Mouse (Mus musculus): ENCODE measurements around the gene Lefty1.
"Not testable (repeated sequence)": the region's sequence is repeated elsewhere in the genome, so short reads cannot be mapped to it uniquely, and the experiment has no call there.

Lefty1 gene

GRCm38 (mm10) chr1:180934467-180935419 is at the start of gene Lefty1:
Gene Lefty1, plus strand, starts transcription at chr1:180935022.
- no peak for DNase-seq (ENCODE audit: low spot score)

GRCm38 (mm10) chr1:180888556-180889042 is 46.2 kb upstream of the Lefty1 start:
- DNase-seq (ENCODE audit: low spot score) = no peak

- DNase-seq (ENCODE audit: low spot score) = no peak
These were observed 45.6 kb upstream of the Lefty1 start for GRCm38 (mm10) chr1:180889172-180889571.

- DNase-seq (ENCODE audit: low spot score) = no peak
These were observed 45.0 kb upstream of the Lefty1 start for GRCm38 (mm10) chr1:180889841-180890240.

- DNase-seq (ENCODE audit: low spot score) = no peak
These were observed 42.0 kb upstream of the Lefty1 start, which contains the start of gene Lefty2 for GRCm38 (mm10) chr1:180892808-180893207. Gene Lefty2, plus strand, starts transcription at chr1:180893108.

GRCm38 (mm10) chr1:180894088-180894987 is 40.5 kb upstream of the Lefty1 start:
- DNase-seq (ENCODE audit: low spot score) = not testable (repeated sequence)

GRCm38 (mm10) chr1:180901107-180901506 is 33.7 kb upstream of the Lefty1 start:
- DNase-seq (ENCODE audit: low spot score) = peak; percentile 73

- peak; percentile 98 for DNase-seq (ENCODE audit: low spot score)
These were observed 31.9 kb upstream of the Lefty1 start for GRCm38 (mm10) chr1:180902915-180903314.

- DNase-seq (ENCODE audit: low spot score) = no peak
These were observed 31.2 kb upstream of the Lefty1 start for GRCm38 (mm10) chr1:180903666-180904038.

GRCm38 (mm10) chr1:180904039-180904814 is 30.6 kb upstream of the Lefty1 start, which contains the start of gene Pycr2:
Gene Pycr2, plus strand, starts transcription at chr1:180904293.
- peak; percentile 93 for DNase-seq (ENCODE audit: low spot score)

GRCm38 (mm10) chr1:180904815-180905080 is 30.1 kb upstream of the Lefty1 start:
- DNase-seq (ENCODE audit: low spot score) = no peak

GRCm38 (mm10) chr1:180905307-180905706 is 29.5 kb upstream of the Lefty1 start:
- no peak for DNase-seq (ENCODE audit: low spot score)

- DNase-seq (ENCODE audit: low spot score) = no peak
These were observed 28.9 kb upstream of the Lefty1 start for GRCm38 (mm10) chr1:180905876-180906275.

GRCm38 (mm10) chr1:180906461-180907147 is 28.2 kb upstream of the Lefty1 start:
- DNase-seq (ENCODE audit: low spot score) = no peak

GRCm38 (mm10) chr1:180911138-180911537 is 23.7 kb upstream of the Lefty1 start:
- DNase-seq (ENCODE audit: low spot score) = no peak

GRCm38 (mm10) chr1:180911653-180912287 is 23.1 kb upstream of the Lefty1 start:
- no peak for DNase-seq (ENCODE audit: low spot score)

- no peak for DNase-seq (ENCODE audit: low spot score)
These were observed 22.0 kb upstream of the Lefty1 start for GRCm38 (mm10) chr1:180912792-180913191.

GRCm38 (mm10) chr1:180913797-180914196 is 21.0 kb upstream of the Lefty1 start:
- no peak for DNase-seq (ENCODE audit: low spot score)

- no peak for DNase-seq (ENCODE audit: low spot score)
These were observed 18.4 kb upstream of the Lefty1 start for GRCm38 (mm10) chr1:180916425-180916824.

GRCm38 (mm10) chr1:180917053-180917452 is 17.8 kb upstream of the Lefty1 start:
- DNase-seq (ENCODE audit: low spot score) = no peak

GRCm38 (mm10) chr1:180919686-180920085 is 15.1 kb upstream of the Lefty1 start:
- peak; percentile 56 for DNase-seq (ENCODE audit: low spot score)

Data from c-Kit-positive CD71-positive TER-119-positive erythroid progenitor cells, embryonic 14.5 days (primary cell).